Mouse (Mus musculus) liver, postnatal 0 days (tissue): ENCODE data around the gene Col6a6.

Experiments
- CTCF ChIP-seq: sonication (generic); IDR thresholded peaks from 2 replicates; pipeline ENCODE4 v1.5.1; 2016; ENCODE audit warnings: antibody characterized with exemption, low read depth
- EP300 ChIP-seq: IDR thresholded peaks from 2 replicates; pipeline ENCODE4 v1.6.1; 2016; ENCODE audit warnings: antibody characterized with exemption, low read depth, mild to moderate bottlenecking

- no peak for TF ChIP-seq CTCF
- no peak for TF ChIP-seq EP300
Measured at GRCm38 (mm10) chr9:105754256-105754655, 73.7 kb downstream of the Col6a6 start.
